Mouse (Mus musculus): ENCODE results near the gene Fkbp5. TPM values are rescaled to one million over a fixed set of nuclear protein-coding genes. Genes with fewer than 3 reads are reported as not detected.

Gene Fkbp5
- polyA plus RNA-seq, 1 experiment from 2014 or later, result 22.0 TPM

DNA sequence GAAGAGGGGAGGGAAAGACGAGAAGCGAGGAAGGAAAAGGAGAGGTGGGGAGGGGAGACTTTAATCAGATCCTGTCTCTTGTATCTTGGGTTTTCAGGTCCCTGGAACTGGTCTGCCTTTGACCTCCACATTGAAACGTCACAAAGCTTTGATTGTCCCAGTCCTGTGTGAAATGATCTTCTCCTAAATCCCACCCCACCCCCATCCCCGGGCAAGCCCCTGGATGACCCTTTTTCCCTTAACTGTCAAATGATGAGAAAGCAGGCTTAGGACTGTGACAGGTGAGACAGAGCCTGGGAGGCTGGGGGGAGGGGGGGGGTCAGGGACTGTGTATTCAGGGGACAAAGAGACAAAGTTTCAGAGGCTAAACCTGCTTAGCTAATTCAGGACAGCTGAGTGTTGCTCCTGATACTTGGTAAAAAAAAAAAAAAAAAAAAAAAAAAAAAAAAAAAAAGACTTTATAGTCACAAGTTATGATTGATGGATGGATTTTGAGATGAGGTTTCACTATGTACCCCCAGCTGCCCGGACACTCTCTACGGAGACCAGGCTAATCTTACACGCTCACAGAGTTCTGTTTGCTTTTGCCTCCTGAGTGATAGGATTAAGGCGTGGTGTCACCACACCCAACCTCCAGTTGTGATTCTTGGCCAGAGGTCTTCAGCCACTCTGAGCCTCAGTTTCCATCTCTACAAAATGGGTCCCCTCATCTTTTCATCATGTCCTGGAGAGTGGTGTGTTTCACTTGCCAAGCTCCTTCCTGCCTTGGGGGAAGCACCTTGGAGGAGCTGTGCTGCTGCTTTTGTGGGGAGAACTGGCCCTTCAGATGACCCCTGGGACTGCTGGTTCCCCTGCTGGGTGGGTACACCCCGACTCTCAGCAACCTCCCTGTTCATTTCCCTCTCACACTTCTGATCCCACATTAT, 5.4 kb downstream of the Fkbp5 start:
- 0 out of 2 replicates have a peak, but pooled peaks have one; percentile 19 for ATAC-seq
- Histone ChIP-seq H3K9ac (ENCODE audit: low read depth, low read length) (0 out of 2 replicates have a peak overlapping the region, but pooled peaks have one; percentile 48), H3K9me3 (ENCODE audit: control insufficient read depth, low read length) (no peaks in the 10 kb centered on the region), H3K27ac (ENCODE audit: low read length) (peak overlapping the region; percentile 91), H3K27me3 (replicated peaks; ENCODE audit: control insufficient read depth, insufficient read depth, low read length) (no peaks in the 10 kb centered on the region), H3K4me3 (ENCODE audit: low read length) (no peak overlapping the region), H3K4me2 (ENCODE audit: low read depth, low read length) (no peak overlapping the region), H3K4me1 (ENCODE audit: control insufficient read depth, insufficient read depth, low read length) (peaks cover 52% of the 10 kb centered on the region), H3K36me3 (ENCODE audit: control insufficient read depth, insufficient read depth, low read length) (no peaks in the 10 kb centered on the region)
- 30% methylated on average over 9 of the region's 9 CpGs for WGBS

DNA sequence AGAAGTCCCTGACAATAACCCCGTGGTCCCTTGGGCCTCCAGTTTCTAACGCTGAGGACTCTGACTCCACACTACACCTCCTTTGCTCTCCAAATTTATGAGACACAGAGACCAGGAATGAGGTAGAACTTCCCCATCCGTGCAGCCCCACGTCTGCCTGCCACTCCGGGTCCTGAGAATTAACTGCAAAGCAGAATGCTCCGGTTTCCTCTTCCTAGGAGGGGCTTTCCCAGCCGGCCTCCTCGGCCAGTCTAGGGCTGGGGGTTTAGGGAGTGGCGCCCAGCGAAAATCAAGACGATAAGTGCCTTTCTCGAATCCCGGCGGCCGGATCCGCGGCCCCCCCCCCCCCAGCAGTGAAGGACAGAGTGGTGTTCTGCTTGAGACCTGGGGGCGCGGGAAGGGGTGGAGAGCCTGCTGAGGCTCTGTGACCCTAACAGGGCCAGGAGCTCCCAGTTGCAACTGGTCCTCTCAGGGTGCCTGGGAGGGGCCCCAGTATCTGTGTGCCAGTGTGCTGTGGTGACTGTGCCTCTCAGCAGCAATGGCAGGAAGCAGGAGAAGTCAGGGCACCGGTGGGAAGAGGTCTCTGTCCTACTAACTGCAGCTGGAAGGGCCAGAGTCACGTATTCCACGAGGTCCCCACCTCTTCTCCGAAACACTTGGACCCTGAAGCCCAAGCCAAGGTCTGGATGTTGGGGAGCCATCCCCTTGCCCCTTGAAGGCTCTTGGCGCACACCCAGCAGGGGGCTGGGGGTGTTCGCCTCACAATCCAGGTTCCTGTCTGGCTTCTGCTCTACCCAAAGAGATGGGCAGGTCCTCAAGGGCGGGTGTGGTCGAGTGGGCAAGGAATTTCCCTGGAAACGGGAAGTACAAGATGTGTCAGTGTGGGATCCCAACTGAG, 6.6 kb downstream of the Fkbp5 start:
- H3K4me3 ChIP-seq (ENCODE audit: low read length), result peak overlapping the region; percentile 18; the same call in 1 of the 2 replicates

DNA sequence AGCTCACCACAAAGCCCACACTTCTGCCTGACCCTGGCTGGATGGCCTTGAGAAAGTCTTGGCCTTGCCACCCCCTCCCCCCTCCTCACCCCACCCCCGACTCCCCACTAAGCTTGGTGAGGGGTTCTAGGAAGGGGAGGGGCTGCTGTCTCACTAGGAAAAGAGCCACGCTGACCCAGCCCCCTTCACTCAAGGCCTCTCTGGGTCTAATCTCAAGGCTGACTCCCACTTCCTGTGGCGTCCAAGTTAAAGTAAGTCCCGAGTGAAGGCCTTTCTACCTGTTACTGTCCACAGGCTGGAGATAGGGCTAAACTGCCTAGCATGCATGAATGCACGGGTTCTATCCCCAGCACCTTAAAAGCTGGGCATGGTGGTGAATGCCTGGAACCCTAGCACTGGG, 9.8 kb downstream of the Fkbp5 start:
- no peak overlapping the region for H3K4me2 ChIP-seq (ENCODE audit: low read depth, low read length)
- peak overlapping the region; percentile 25; the same call in 1 of the 2 replicates for H3K27ac ChIP-seq (ENCODE audit: low read length)
- peaks cover 28% of the 10 kb centered on the region for H3K4me1 ChIP-seq (ENCODE audit: control insufficient read depth, insufficient read depth, low read length)
- H3K36me3 ChIP-seq (ENCODE audit: control insufficient read depth, insufficient read depth, low read length), result no peaks in the 10 kb centered on the region
- 34% methylated on average over 5 of the region's 5 CpGs for WGBS
- no peak overlapping the region for H3K4me3 ChIP-seq (ENCODE audit: low read length)
- no peak for ATAC-seq
- H3K9me3 ChIP-seq (ENCODE audit: control insufficient read depth, low read length), result no peaks in the 10 kb centered on the region
- peak overlapping the region; percentile 17; the same call in 1 of the 2 replicates for H3K9ac ChIP-seq (ENCODE audit: low read depth, low read length)
- no peaks in the 10 kb centered on the region for H3K27me3 ChIP-seq (replicated peaks; ENCODE audit: control insufficient read depth, insufficient read depth, low read length)

More for the DNA sequence above, 6.6 kb downstream of the Fkbp5 start:
- no peak for ATAC-seq
- H3K4me1 ChIP-seq (ENCODE audit: control insufficient read depth, insufficient read depth, low read length), result peaks cover 42% of the 10 kb centered on the region
- H3K27ac ChIP-seq (ENCODE audit: low read length), result peak overlapping the region; percentile 13; the same call in 1 of the 2 replicates
- H3K4me2 ChIP-seq (ENCODE audit: low read depth, low read length), result peak overlapping the region; percentile 51
- no peaks in the 10 kb centered on the region for H3K9me3 ChIP-seq (ENCODE audit: control insufficient read depth, low read length)
- H3K36me3 ChIP-seq (ENCODE audit: control insufficient read depth, insufficient read depth, low read length), result no peaks in the 10 kb centered on the region
- H3K9ac ChIP-seq (ENCODE audit: low read depth, low read length), result peak overlapping the region; percentile 61
- WGBS, result 9% methylated on average over 28 of the region's 28 CpGs
- H3K27me3 ChIP-seq (replicated peaks; ENCODE audit: control insufficient read depth, insufficient read depth, low read length), result no peaks in the 10 kb centered on the region

DNA sequence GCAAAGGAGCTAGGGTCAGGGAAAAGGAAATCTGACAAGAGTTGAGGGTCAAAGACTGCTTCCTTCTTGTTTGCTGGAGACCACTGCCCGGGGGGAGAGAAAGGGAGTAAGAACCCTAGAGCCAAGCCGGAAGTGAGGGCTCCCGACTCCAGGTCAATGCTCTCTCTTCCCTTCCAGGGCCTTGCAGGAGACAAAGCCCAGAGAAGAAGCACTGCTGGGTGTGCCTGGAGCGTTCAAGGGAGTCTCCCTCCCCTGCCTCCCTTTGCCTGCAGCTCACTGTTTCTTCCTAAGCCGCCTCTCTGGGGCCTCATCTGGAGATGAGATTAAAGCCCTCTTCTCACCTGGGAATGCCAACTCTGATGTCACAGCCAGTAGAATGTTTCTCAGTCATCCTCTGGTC, 10.4 kb downstream of the Fkbp5 start:
- Histone ChIP-seq H3K27ac (ENCODE audit: low read length) (no peak overlapping the region), H3K36me3 (ENCODE audit: control insufficient read depth, insufficient read depth, low read length) (no peaks in the 10 kb centered on the region), H3K9ac (ENCODE audit: low read depth, low read length) (no peak overlapping the region), H3K9me3 (ENCODE audit: control insufficient read depth, low read length) (no peaks in the 10 kb centered on the region), H3K27me3 (replicated peaks; ENCODE audit: control insufficient read depth, insufficient read depth, low read length) (no peaks in the 10 kb centered on the region), H3K4me1 (ENCODE audit: control insufficient read depth, insufficient read depth, low read length) (peaks cover 22% of the 10 kb centered on the region), H3K4me3 (ENCODE audit: low read length) (no peak overlapping the region), H3K4me2 (ENCODE audit: low read depth, low read length) (no peak overlapping the region)
- ATAC-seq, result no peak
- WGBS, result 32% methylated on average over 5 of the region's 5 CpGs

DNA sequence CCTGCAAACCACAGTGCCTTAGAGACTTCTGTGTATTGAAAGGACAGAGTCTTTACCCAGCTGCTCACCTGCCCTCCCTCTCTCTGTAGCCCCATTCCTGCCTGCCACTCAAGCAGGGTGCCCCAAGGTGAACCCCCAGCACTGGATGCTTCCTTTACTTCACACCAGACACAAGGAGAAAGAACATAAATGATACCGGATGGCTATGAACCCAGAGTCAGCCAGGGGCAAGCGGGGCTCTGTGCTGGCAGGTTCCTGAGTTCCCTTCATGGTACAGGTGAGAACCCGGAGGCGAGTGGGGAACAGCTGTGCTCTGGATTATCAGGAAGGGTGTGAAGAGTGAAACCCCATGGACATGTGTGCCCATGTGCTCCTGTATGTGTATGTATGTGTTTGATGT, 11.7 kb downstream of the Fkbp5 start:
- Histone ChIP-seq H3K27me3 (replicated peaks; ENCODE audit: control insufficient read depth, insufficient read depth, low read length) (no peaks in the 10 kb centered on the region), H3K9ac (ENCODE audit: low read depth, low read length) (no peak overlapping the region), H3K4me1 (ENCODE audit: control insufficient read depth, insufficient read depth, low read length) (peaks cover 13% of the 10 kb centered on the region), H3K27ac (ENCODE audit: low read length) (no peak overlapping the region), H3K9me3 (ENCODE audit: control insufficient read depth, low read length) (no peaks in the 10 kb centered on the region), H3K4me3 (ENCODE audit: low read length) (no peak overlapping the region), H3K4me2 (ENCODE audit: low read depth, low read length) (no peak overlapping the region), H3K36me3 (ENCODE audit: control insufficient read depth, insufficient read depth, low read length) (no peaks in the 10 kb centered on the region)
- WGBS, result 91% methylated on average over 4 of the region's 4 CpGs
- ATAC-seq, result no peak

DNA sequence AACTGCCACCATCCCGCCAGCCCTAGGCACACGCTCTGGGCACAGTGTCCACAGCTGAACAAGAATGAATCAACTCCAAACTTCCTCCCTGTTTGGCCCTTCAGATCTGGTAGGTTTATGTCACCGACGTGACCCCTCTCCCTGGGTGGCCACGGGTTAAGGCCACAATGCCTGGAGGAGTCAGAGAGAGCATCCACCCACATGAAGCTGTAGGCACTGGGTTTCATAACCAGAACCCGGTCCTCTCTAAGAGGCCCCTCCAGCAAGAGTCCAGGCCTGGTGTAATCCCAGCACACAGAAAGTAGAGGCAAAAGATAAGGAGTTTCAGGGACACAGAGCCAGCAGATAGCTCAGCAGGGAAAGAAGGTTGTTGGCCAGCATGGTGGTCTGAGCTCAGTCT, 13.1 kb downstream of the Fkbp5 start:
- 78% methylated on average over 6 of the region's 6 CpGs for WGBS
- Histone ChIP-seq H3K4me2 (ENCODE audit: low read depth, low read length) (no peak overlapping the region), H3K9ac (ENCODE audit: low read depth, low read length) (no peak overlapping the region), H3K27me3 (replicated peaks; ENCODE audit: control insufficient read depth, insufficient read depth, low read length) (no peaks in the 10 kb centered on the region), H3K4me3 (ENCODE audit: low read length) (no peak overlapping the region), H3K9me3 (ENCODE audit: control insufficient read depth, low read length) (no peaks in the 10 kb centered on the region), H3K4me1 (ENCODE audit: control insufficient read depth, insufficient read depth, low read length) (peaks cover 7% of the 10 kb centered on the region), H3K36me3 (ENCODE audit: control insufficient read depth, insufficient read depth, low read length) (no peaks in the 10 kb centered on the region), H3K27ac (ENCODE audit: low read length) (no peak overlapping the region)
- no peak for ATAC-seq

DNA sequence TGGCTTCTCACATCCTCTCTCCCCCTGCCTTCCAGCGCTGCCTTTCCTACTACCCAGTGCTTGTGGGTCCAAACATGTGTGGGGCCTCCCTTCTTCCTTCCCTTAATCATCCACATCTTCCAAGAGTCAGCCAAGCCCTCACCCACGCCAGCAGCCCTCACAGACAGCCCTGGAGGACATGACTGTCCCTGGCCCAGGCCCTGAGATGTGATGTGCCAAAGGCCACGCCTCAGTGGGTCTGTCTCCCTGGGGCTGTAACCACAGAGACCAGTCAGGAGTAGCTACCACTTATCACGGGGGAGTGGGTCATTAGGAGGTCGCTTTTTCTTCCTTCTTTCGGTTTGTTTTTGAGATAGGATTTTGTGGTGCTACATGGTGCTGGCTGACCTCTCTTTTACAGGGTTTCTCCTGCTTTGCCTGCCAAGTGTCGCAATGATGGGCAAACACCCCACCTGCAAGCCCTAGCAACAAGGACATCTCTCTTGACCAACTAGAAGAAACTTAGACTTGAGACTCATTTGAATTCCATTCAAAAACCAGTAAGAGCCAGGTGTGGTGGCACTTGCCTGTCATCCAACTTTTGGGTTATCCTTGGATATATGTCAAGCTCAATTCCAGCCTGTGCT, 15.0 kb downstream of the Fkbp5 start:
- Histone ChIP-seq H3K9me3 (ENCODE audit: control insufficient read depth, low read length) (no peaks in the 10 kb centered on the region), H3K27ac (ENCODE audit: low read length) (no peak overlapping the region)
- WGBS, result 65% methylated on average over 7 of the region's 7 CpGs

DNA sequence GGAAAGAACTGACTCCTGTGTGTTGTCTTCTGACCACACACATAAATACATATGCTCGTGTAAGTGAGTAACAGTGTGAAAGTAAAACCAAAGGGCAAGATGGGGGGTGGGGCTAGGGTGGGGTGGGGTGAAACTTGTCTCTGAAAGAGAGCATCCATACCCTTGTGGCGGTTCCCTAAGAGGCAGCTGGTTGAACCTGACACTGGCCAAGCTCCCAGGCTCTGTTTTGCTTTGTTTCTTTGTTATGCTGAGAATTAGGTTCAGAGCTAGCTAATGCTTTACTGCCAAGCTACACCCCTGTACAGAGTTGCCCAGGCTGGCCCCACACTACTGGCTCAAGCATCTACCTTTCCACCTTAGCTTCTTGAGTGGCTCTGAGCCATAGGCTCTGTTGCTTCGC, 16.9 kb downstream of the Fkbp5 start:
- 68% methylated on average over 3 of the region's 3 CpGs for WGBS
- Histone ChIP-seq H3K9me3 (ENCODE audit: control insufficient read depth, low read length) (no peaks in the 10 kb centered on the region), H3K27me3 (replicated peaks; ENCODE audit: control insufficient read depth, insufficient read depth, low read length) (no peaks in the 10 kb centered on the region), H3K9ac (ENCODE audit: low read depth, low read length) (no peak overlapping the region), H3K4me3 (ENCODE audit: low read length) (no peak overlapping the region), H3K36me3 (ENCODE audit: control insufficient read depth, insufficient read depth, low read length) (no peaks in the 10 kb centered on the region), H3K4me1 (ENCODE audit: control insufficient read depth, insufficient read depth, low read length) (no peaks in the 10 kb centered on the region), H3K27ac (ENCODE audit: low read length) (no peak overlapping the region), H3K4me2 (ENCODE audit: low read depth, low read length) (no peak overlapping the region)
- no peak for ATAC-seq

More for the DNA sequence above, 15.0 kb downstream of the Fkbp5 start:
- no peak for ATAC-seq
- Histone ChIP-seq H3K4me1 (ENCODE audit: control insufficient read depth, insufficient read depth, low read length) (peaks cover 2% of the 10 kb centered on the region), H3K36me3 (ENCODE audit: control insufficient read depth, insufficient read depth, low read length) (no peaks in the 10 kb centered on the region), H3K4me2 (ENCODE audit: low read depth, low read length) (no peak overlapping the region), H3K9ac (ENCODE audit: low read depth, low read length) (no peak overlapping the region), H3K4me3 (ENCODE audit: low read length) (no peak overlapping the region), H3K27me3 (replicated peaks; ENCODE audit: control insufficient read depth, insufficient read depth, low read length) (no peaks in the 10 kb centered on the region)

DNA sequence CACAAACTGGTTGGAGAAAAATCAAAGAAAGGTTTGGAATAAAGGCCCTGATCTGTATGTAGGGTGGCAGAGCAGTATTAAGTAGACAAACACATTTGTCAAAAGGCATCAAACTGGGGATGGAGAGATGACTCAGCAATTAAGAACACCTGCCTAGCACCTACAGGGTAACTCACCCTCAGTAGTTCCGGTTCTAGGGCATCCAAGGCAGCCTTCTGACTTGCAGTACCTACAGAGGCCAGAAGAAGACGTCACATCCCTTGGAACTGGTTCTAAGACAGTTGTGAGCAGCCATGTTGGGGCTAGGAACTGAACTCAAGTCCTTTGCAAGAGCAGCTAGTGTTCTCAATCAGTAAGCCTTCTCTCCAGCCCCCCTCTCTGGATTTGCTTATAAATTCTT, 18.1 kb downstream of the Fkbp5 start:
- no peak overlapping the region for H3K27ac ChIP-seq (ENCODE audit: low read length)
- ATAC-seq, result no peak
- 70% methylated on average over 2 of the region's 2 CpGs for WGBS
- no peak overlapping the region for H3K4me3 ChIP-seq (ENCODE audit: low read length)
- H3K4me1 ChIP-seq (ENCODE audit: control insufficient read depth, insufficient read depth, low read length), result no peaks in the 10 kb centered on the region
- no peaks in the 10 kb centered on the region for H3K9me3 ChIP-seq (ENCODE audit: control insufficient read depth, low read length)
- no peak overlapping the region for H3K4me2 ChIP-seq (ENCODE audit: low read depth, low read length)
- H3K27me3 ChIP-seq (replicated peaks; ENCODE audit: control insufficient read depth, insufficient read depth, low read length), result no peaks in the 10 kb centered on the region
- no peak overlapping the region for H3K9ac ChIP-seq (ENCODE audit: low read depth, low read length)
- no peaks in the 10 kb centered on the region for H3K36me3 ChIP-seq (ENCODE audit: control insufficient read depth, insufficient read depth, low read length)

Data from intestine, embryonic 16.5 days (tissue).